Mouse (Mus musculus) CH12.LX (cell line): ENCODE data around the gene Prrc2c. TPM values are rescaled to one million over a fixed set of nuclear protein-coding genes. Genes with fewer than 3 reads are reported as not detected.

ENCODE experiments used
- DNase-seq: peaks from one replicate; pipeline ENCODE4 v3.0.0-alpha.2; 2013; ENCODE audit errors: extremely low read depth
- H3K27ac ChIP-seq: 2 replicates; pipeline ENCODE4 v1.5.1; 2012; ENCODE audit warnings: low read depth, mild to moderate bottlenecking, control low read depth, moderate library complexity; ENCODE audit not compliant: insufficient read depth
- H3K27me3 ChIP-seq: replicated peaks from 2 replicates; pipeline ENCODE3; 2012; ENCODE audit warnings: inconsistent platforms
- H3K36me3 ChIP-seq, 2 experiments: replicated peaks in 1 of 2; 2 replicates each; pipeline versions ENCODE3 to v1.6.1; 2012; ENCODE audit warnings: inconsistent platforms in 1 of 2, low read length in 1 of 2, mild to moderate bottlenecking in 1 of 2, mixed read lengths in 1 of 2, moderate library complexity in 1 of 2; ENCODE audit not compliant: control insufficient read depth in 1 of 2, insufficient read depth in 1 of 2
- H3K4me1 ChIP-seq, 2 experiments: 2 replicates each; pipeline ENCODE4 v1.6.1; 2012; ENCODE audit warnings: inconsistent platforms in 1 of 2, moderate library complexity in 1 of 2; ENCODE audit not compliant: insufficient read depth in 2 of 2, control insufficient read depth in 1 of 2
- H3K4me2 ChIP-seq: 2 replicates; pipeline ENCODE4 v1.6.1; 2012; ENCODE audit warnings: low read depth, mild to moderate bottlenecking, control low read depth; ENCODE audit not compliant: poor library complexity, insufficient read depth, severe bottlenecking
- H3K4me3 ChIP-seq, 3 experiments: fragments of 150-350 bp in 1 of 3; sonication (generic) in 1 of 3; replicated peaks in 1 of 3; 2 replicates each; pipeline versions ENCODE3 to v1.5.1; 2011 to 2012; ENCODE audit warnings: low read depth in 2 of 3, low read length in 2 of 3, mild to moderate bottlenecking in 2 of 3, moderate library complexity in 2 of 3, control low read depth in 1 of 3, improper control_type of control experiment in 1 of 3, inconsistent platforms in 1 of 3, mixed read lengths in 1 of 3; ENCODE audit not compliant: poor library complexity in 1 of 3
- H3K79me2 ChIP-seq: replicated peaks from 2 replicates; pipeline ENCODE4 v1.6.1; 2012; ENCODE audit warnings: mild to moderate bottlenecking, moderate library complexity; ENCODE audit not compliant: control insufficient read depth, poor library complexity, insufficient read depth, severe bottlenecking; ENCODE audit errors: extremely low read depth
- H3K9ac ChIP-seq: 2 replicates; pipeline ENCODE4 v1.6.1; 2012; ENCODE audit warnings: low read depth, mild to moderate bottlenecking, control low read depth, moderate library complexity; ENCODE audit not compliant: insufficient read depth
- H3K9me3 ChIP-seq: replicated peaks from 2 replicates; pipeline ENCODE3; 2012; ENCODE audit warnings: low read length, inconsistent platforms, mixed read lengths
- CHD2 ChIP-seq: IDR thresholded peaks from 2 replicates; pipeline ENCODE4 v1.6.1; 2011; ENCODE audit warnings: low read length, improper control_type of control experiment
- EP300 ChIP-seq: IDR thresholded peaks from 2 replicates; pipeline ENCODE4 v1.6.1; 2011; ENCODE audit warnings: low read length, improper control_type of control experiment
- ETS1 ChIP-seq: conservative IDR thresholded peaks from 2 replicates; pipeline ENCODE4 v1.6.1; 2012; ENCODE audit warnings: low read depth, mild to moderate bottlenecking, inconsistent platforms, low read length, improper control_type of control experiment, moderate library complexity
- HCFC1 ChIP-seq: IDR thresholded peaks from 2 replicates; pipeline ENCODE4 v1.6.1; 2012; ENCODE audit warnings: low read depth, mild to moderate bottlenecking, inconsistent platforms, low read length, improper control_type of control experiment
- JUN ChIP-seq: IDR thresholded peaks from 2 replicates; pipeline ENCODE4 v1.6.1; 2011; ENCODE audit warnings: low read depth, mild to moderate bottlenecking, low read length, improper control_type of control experiment, moderate library complexity; ENCODE audit not compliant: insufficient read depth
- KAT2A ChIP-seq: IDR thresholded peaks from 2 replicates; pipeline ENCODE4 v1.6.1; 2012; ENCODE audit warnings: low read length, improper control_type of control experiment, inconsistent platforms; ENCODE audit not compliant: insufficient replicate concordance
- MAZ ChIP-seq: IDR thresholded peaks from 2 replicates; pipeline ENCODE4 v1.6.1; 2012; ENCODE audit warnings: low read depth, mild to moderate bottlenecking, inconsistent platforms, low read length, improper control_type of control experiment, moderate library complexity
- MEF2A ChIP-seq: IDR thresholded peaks from 2 replicates; pipeline ENCODE4 v1.6.1; 2014; ENCODE audit warnings: low read depth, mild to moderate bottlenecking, inconsistent platforms, low read length, improper control_type of control experiment, borderline replicate concordance
- NELFE ChIP-seq: IDR thresholded peaks from 2 replicates; pipeline ENCODE4 v1.6.1; 2011; ENCODE audit warnings: low read depth, low read length, improper control_type of control experiment
- POLR2A ChIP-seq: IDR thresholded peaks from 2 replicates; pipeline ENCODE4 v1.6.1; 2011; ENCODE audit warnings: low read depth, mild to moderate bottlenecking, improper control_type of control experiment, low read length
- RAD21 ChIP-seq: IDR thresholded peaks from 2 replicates; pipeline ENCODE4 v1.6.1; 2011; ENCODE audit warnings: low read depth, mild to moderate bottlenecking, low read length, improper control_type of control experiment, moderate library complexity
- RCOR1 ChIP-seq: conservative IDR thresholded peaks from 2 replicates; pipeline ENCODE4 v1.6.1; 2012; ENCODE audit warnings: low read depth, mild to moderate bottlenecking, inconsistent platforms, low read length, improper control_type of control experiment
- SIN3A ChIP-seq: IDR thresholded peaks from 2 replicates; pipeline ENCODE4 v1.6.1; 2012; ENCODE audit warnings: low read length, improper control_type of control experiment, inconsistent platforms
- TBP ChIP-seq: conservative IDR thresholded peaks from 2 replicates; pipeline ENCODE4 v1.6.1; 2011; ENCODE audit warnings: low read depth, low read length, improper control_type of control experiment
- USF2 ChIP-seq: conservative IDR thresholded peaks from 2 replicates; pipeline ENCODE4 v1.6.1; 2011; ENCODE audit warnings: low read depth, low read length, improper control_type of control experiment
- ZC3H11A ChIP-seq: IDR thresholded peaks from 2 replicates; pipeline ENCODE4 v1.6.1; 2012; ENCODE audit warnings: low read depth, mild to moderate bottlenecking, inconsistent platforms, low read length, improper control_type of control experiment
- ZKSCAN1 ChIP-seq: IDR thresholded peaks from 2 replicates; pipeline ENCODE4 v1.6.1; 2012; ENCODE audit warnings: low read depth, inconsistent platforms, low read length, improper control_type of control experiment, borderline replicate concordance
- ZMIZ1 ChIP-seq: IDR thresholded peaks from 2 replicates; pipeline ENCODE4 v1.6.1; 2012; ENCODE audit warnings: low read depth, mild to moderate bottlenecking, inconsistent platforms, low read length, improper control_type of control experiment
- dilution Hi-C: fragments of 300-500 bp; cut with MboI; formaldehyde crosslinking; loops from 2 replicates; pipeline ENCODE4 v1.14.3; 2020; ENCODE audit warnings: low sequenced_read_pairs; ENCODE audit not compliant: extremely low pct_unique_long_range_greater_than_20kb, extremely low pct_ligation_motif_present
- in situ Hi-C: fragments of 300-500 bp; cut with MboI; formaldehyde crosslinking; loops from 3 replicates; pipeline ENCODE4 v1.14.3; 2019; ENCODE audit warnings: low sequenced_read_pairs, low pct_ligation_motif_present, low pct_unique_long_range_greater_than_20kb, mixed read lengths
- polyA plus RNA-seq: library from polyadenylated mRNA; unstranded; fragments of >175 nt; gene quantifications from 2 replicates; pipeline ENCODE4 v1.2.1, GENCODE M21; 2012; ENCODE audit warnings: low read depth; ENCODE audit not compliant: insufficient read length
- total RNA-seq, 2 experiments: library from RNA; depleted of rRNA; stranded (reverse); fragments of 300-350 nt in 1 of 2; fragments of >200 nt in 1 of 2; gene quantifications; 2 replicates each; pipeline ENCODE4 v1.2.3; 2012 to 2014

The Prrc2c gene
- total and polyA plus RNA-seq, 3 experiments, result 30.9 to 144 (median 59.8) TPM

GRCm38 (mm10) chr1:162639861-162640260, 100.5 kb downstream of the Prrc2c start:
- no peak for DNase-seq
- dilution Hi-C loops, result no loop called here
- Histone ChIP-seq H3K4me3 (no peak overlapping the region), H3K4me1 (peaks cover 0 to 3% of the 10 kb centered on the region in 2 experiments; a peak in 1 of 4 replicates), H3K27ac (no peak overlapping the region), H3K9me3 (no peaks in the 10 kb centered on the region), H3K9ac (no peak overlapping the region), H3K27me3 (no peaks in the 10 kb centered on the region), H3K36me3 (no peaks in the 10 kb centered on the region), H3K4me2 (no peak overlapping the region), H3K79me2 (no peaks in the 10 kb centered on the region)
- in situ Hi-C loops, result no loop called here
- TF ChIP-seq MEF2A (no peak), HCFC1 (no peak), RCOR1 (no peak), ZKSCAN1 (no peak), ZMIZ1 (no peak), SIN3A (no peak), MAZ (no peak), ZC3H11A (no peak), RAD21 (no peak), NELFE (no peak), POLR2A (no peak), TBP (no peak), CHD2 (no peak), USF2 (no peak), ETS1 (no peak), JUN (no peak), KAT2A (no peak)

GRCm38 (mm10) chr1:162639051-162639750, 101.2 kb downstream of the Prrc2c start, which contains the start of gene Myoc:
Gene Myoc, plus strand, starts transcription at chr1:162639155.
- H3K9ac ChIP-seq, result no peak within 1 kb of the TSS
- in situ Hi-C loops, result no loop called here
- no peak for DNase-seq
- H3K36me3 ChIP-seq, result no peaks in the 10 kb centered on the region
- no peaks in the 10 kb centered on the region for H3K79me2 ChIP-seq
- TF ChIP-seq ZMIZ1, result no peak
- TF ChIP-seq RCOR1, result no peak
- TF ChIP-seq EP300, result no peak
- TF ChIP-seq, all 38 proteins: peak for 0
- Histone ChIP-seq H3K4me2 (no peak within 1 kb of the TSS), H3K9me3 (no peaks in the 10 kb centered on the region), H3K4me3 (no peak within 1 kb of the TSS), H3K27ac (no peak within 1 kb of the TSS), H3K27me3 (no peaks in the 10 kb centered on the region), H3K4me1 (peaks cover 0 to 3% of the 10 kb centered on the region in 2 experiments; a peak in 1 of 4 replicates)
- dilution Hi-C loops, result no loop called here
